Mouse (Mus musculus) myocyte (in vitro differentiated cells): ENCODE data around the gene Fndc3b.

Experiments
- MYOG ChIP-seq, 3 experiments: IDR thresholded peaks; one replicate each; pipeline ENCODE4 v1.6.1; 2011; ENCODE audit warnings: control low read depth in 2 of 3, low read depth in 2 of 3, mild to moderate bottlenecking in 2 of 3; ENCODE audit not compliant: insufficient read length in 2 of 3, control insufficient read depth in 1 of 3, insufficient read depth in 1 of 3
- POLR2A ChIP-seq: IDR thresholded peaks from one replicate; pipeline ENCODE4 v1.6.1; 2011; ENCODE audit warnings: low read depth, mild to moderate bottlenecking, control low read depth, moderate library complexity; ENCODE audit not compliant: insufficient read length

DNA sequence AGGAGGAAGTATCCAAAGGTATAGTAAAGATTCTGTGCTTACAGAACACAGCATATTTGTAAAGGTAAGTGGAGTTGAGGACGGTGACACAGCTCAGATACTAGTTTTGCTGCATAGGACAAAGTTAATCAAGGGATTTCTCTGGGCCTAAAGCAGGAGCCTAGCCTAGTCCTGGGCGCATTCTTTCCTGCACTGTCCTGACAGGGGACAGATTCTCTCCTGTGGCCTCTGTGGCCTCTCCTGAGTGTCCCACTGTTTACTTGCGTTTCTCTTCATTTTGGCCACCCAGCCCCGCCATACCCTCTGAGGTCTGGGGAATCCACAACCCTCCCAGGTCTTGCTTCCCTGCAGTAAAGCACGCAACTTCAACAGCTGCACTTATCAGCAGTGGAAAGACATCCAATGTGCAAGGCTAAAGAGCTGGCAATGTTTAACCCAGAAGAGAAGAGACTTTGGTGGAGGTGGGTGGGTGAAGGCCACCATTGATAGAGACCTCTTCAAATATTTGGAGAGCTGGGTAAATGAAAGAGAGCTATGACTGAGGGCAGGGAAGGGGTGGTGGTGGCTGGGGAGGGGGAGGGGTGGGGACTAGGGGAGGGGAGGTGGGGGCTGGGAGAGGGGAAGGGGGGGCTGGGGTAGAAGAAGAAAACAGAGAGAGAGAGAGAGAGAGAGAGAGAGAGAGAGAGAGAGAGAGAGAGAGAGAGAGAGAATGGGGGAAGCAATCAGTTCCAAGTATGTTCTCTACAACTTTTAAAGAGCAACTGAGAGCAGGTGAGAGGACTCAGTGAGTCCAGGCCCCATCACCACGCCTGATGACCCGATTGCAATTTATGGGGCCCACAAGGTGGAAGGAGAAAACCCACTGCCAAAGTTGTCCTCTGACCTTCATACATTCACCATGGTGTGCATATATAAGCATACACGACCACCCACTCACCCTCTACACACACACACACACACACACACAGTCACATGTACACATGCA, 18.0 kb upstream of the Fndc3b start:
- TF ChIP-seq POLR2A: no peak
- no peak for TF ChIP-seq MYOG (IDR thresholded peaks at IDR 0.05; ENCODE audit: control insufficient read depth in 1 of 3, insufficient read depth in 1 of 3, insufficient read length in 2 of 3, low read depth in 2 of 3)
